Mouse (Mus musculus): ENCODE data around the gene Trib3. TPM values are rescaled to one million over a fixed set of nuclear protein-coding genes. Genes with fewer than 3 reads are reported as not detected.

Trib3 gene
- polyA plus RNA-seq (2012): 31.8 and 47.3 TPM in 2 replicates

DNA sequence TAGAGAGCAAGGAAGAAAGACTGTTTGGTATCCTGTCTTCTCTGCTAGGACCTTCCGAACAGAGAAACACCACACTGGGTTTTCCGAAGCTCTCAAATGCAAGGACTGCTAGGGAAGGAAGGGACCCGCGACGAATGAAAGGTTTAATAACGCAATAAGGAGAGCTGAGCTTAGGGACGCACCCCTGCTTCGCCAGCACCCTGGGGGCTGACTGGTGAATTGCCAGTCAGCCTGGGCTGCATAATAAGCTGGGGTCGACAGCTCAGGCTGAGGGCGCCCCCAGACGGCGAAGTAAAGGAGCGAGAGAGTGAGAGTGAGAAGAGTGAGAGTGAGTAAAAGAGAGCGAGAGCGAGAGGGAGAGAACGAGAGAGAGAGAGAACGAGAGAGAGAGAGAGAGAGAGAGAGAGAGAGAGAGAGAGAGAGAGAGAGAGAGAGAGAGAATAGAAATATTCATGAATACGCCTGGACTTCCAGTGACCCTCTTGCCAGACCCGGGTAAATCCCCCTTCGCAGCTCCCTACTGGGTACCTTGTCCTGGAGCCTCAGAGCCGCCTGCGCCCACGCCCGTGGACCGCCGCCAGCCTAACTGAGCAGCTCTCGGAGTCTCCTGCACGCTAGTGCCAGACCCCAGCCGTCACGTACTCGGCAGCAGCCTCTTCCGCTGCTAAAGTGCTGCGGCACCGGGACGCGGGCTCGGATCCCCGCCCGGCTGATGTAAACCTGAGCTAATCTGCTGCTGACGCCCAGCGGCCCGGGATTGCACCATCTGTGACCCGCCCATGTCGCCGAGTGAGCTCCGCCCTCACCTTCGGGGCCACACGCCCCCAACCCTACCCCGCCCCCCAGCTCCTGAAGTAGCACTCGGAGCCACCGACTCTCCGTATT is at the start of gene Trib3:
Trib3 (minus strand) TSS at position 704 of the 885 bp plus-strand sequence.
- TF ChIP-seq GATA1 (IDR thresholded peaks at IDR 0.05; ENCODE audit: low read length): no peak

DNA sequence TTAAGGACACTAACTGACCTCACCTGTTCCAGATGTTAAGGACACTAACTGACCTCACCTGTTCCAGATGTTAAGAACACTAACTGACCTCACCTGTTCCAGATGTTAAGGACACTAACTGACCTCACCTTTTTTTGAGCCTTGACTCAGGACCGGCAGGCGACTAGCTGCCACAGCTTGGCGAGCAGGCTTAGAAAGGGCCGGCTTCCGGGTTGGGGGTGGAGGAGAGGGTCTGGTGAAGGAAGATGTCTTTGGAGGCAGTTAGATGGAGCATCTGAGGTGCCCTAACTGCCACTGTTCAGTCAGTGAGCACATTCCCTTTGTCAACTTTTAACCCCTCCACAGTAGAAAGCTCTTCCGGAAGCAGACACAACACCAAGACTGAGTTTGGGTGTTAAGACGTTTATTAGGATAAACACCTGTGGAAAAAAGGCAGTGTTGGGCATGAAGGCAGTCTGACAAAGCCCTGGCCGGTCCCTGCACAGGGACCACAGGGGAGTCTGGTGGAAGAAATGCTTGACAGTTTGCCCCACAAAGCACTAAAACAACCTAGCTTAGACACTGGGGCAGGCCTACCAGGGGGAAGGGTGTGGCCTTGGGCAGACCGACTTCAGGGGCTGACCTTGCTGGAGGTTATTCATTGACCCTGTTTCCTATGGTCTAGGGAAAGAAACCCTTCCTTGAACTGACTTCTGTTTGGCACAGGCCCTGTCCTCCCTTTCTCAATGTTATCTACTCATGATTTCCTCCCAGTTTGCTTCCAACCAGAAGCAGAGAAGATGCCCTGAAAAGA is 49.6 kb upstream of the Trib3 start:
- TF ChIP-seq GATA1 (IDR thresholded peaks at IDR 0.05; ENCODE audit: low read length): no peak

DNA sequence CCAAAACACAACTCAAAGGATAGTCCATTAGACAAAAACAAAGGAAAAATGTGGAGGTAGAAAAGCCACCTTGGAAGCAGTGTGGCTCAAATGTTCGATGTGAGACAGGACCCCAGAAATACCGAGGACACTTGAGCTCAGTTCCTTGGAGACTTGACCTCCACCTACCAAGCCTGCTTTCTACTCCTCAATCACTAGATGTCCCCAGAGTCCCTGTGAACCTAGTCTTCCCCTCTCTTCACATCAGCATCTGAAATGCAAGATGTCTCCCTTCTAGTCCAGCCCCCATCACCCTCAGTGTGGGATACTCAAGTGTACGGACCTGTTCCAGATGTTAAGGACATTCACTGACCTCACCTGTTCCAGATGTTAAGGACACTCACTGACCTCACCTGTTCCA is 49.0 kb upstream of the Trib3 start:
- TF ChIP-seq GATA1 (IDR thresholded peaks at IDR 0.05; ENCODE audit: low read length): no peak

DNA sequence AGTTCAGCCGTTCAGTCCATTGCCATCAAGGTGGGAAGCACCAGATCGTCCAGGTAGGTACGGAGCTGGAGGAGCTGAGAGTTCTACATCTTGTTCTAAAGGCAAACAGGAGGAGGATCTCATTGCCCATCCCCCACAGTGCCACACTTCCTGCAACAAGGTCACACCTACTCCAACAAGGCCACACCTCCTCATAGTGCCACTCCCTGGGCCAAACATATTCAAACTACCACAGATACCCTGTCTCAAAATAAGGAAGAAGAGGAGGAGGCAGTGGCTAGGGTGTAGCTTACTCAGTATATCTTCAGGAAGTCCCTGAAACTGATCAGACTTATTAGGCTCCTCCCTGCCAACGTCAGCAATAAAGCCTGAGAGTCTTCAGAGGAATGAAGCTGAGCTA is 40.4 kb upstream of the Trib3 start:
- no peak for TF ChIP-seq GATA1 (IDR thresholded peaks at IDR 0.05; ENCODE audit: low read length)

DNA sequence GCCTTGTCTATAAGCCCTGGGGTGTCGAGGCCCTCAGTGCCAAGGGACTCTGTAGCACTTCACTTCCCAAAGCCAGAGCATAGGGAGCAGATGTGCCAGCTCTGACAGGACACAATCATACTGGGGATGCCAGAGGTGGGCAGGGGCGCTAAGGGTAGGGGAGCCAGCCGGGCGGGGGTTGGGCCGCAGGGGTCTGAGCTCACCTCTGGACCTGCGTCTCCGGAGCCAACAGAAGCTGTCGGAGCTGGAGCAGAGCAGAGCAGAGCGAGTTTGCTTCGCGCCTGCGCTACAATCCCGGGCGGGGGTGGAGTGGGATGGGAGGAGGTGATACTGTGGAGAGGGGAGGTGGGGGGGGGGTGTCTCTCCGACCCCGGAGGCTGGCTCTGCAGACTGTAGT is 32.5 kb upstream of the Trib3 start, which contains the start of gene Nrsn2:
Nrsn2 (minus strand) TSS at position 294 of the 397 bp plus-strand sequence.
- TF ChIP-seq GATA1 (IDR thresholded peaks at IDR 0.05; ENCODE audit: low read length): no peak

DNA sequence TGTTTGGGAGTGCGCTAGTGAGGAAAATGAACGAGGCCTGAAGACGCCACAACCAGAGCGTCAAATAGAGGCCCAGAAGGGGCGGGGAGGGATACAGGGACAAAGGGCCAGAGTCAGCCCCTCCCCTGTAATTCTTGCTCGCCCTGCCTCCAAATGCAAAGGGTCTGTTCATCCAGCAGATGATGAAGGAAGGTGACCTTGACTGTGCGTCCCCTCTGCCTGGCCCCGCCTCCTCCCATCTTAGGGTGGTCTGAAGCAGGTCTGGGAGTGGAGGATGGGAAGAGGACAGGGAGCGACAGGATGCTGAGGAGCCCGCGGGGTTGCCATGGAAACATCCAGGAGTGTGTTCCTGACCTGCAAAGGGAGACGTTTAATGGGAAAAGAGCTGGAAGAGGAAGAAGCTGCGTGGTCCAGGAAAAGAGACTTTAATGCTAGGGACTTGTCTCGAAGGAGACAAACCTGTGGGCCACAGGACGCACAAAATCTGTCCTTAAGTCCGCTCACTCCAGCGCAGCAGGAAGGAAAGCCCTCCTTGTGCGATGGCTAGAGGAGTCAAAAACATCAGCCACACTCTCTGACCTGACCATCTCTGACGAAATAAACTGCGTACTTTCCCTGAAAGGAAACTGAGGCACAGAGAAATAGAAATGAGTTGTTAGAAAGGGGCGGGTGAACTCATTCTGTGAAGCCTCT is 32.0 kb upstream of the Trib3 start:
- TF ChIP-seq GATA1 (IDR thresholded peaks at IDR 0.05; ENCODE audit: low read length): no peak

DNA sequence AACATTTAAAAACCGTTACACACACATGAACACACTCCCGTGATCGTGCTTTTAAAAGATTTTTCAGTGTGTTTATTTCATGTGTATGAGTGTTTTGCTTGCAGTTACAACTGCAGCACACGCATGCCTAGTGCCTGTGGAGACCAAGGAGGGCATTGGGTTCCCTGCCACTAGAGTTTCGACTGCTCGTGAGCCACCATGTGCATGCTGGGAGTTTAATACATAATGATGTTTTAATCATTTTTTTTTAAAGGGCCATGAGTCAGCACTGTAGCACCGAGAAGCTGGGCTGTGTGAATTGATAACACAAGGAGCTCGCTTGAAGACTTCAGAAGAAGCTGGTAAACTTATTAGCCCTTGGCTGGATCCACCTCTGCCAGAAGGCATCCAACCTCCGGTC is 29.7 kb upstream of the Trib3 start:
- TF ChIP-seq GATA1 (IDR thresholded peaks at IDR 0.05; ENCODE audit: low read length): no peak

DNA sequence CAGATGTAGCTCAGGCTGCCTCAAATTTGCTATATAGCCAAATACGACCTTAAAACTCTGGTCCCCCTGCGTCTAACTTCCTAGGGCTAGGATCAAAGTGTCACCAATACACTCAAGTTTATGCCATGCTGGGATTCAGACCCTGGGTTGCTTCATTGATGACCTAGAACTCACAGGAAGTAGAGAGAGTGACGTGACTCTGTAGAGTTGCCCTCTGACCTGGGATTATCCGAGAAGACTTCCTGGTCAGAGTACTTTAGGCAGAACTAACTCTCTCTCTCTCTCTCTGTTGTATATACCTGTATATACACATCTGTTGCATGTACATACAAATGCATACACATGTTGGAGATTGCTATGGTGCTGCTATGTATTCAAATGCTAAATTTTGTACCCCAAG is 28.8 kb upstream of the Trib3 start:
- TF ChIP-seq GATA1 (IDR thresholded peaks at IDR 0.05; ENCODE audit: low read length): no peak

DNA sequence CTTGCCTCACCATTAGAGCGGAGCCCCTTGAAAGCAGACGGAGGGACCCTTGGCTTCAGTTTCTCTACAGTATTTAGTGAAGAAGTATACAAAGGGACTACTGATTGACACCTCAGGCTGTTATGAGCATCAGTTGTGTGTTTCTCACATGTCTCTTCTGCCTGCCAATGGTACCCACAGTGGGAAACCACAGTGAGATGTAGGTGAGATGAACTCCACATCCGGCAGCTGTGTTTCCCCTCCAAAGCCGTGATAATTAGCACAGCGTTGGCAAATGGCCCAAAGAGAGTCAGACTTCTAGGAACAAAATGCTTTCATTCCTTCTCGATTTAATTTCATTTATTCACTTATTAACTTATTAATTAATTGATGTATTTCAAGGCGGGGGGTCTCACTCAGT is 28.3 kb upstream of the Trib3 start:
- TF ChIP-seq GATA1 (IDR thresholded peaks at IDR 0.05; ENCODE audit: low read length): no peak

DNA sequence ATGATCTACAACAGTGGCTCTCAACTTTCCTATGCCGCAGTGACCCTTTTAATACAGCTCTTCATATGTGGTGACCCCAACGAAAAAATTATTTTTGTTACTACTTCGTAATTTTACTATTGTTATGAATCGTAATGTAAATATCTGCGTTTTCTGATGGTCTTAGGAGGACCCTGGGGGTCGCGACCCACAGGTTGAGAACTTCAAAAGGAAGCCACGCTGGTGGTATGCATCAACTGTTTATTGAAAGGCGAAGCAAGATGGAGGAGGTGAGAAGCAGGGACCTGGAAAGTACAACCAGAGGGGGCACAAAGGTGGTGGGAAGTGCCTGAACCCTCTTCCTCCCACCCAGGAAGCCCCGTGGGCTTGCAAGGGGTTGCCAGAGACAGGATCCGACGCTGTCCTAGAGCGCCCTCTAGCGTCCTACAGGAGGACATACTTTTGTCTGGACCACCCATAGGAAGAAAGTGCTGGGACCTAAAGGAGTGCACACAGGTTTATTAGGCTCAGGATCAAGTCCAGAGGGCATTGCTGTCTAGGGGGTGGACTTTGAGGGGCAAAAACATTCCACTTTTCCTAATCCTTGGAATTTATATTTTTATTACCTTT is 24.8 kb upstream of the Trib3 start:
- no peak for TF ChIP-seq GATA1 (IDR thresholded peaks at IDR 0.05; ENCODE audit: low read length)

DNA sequence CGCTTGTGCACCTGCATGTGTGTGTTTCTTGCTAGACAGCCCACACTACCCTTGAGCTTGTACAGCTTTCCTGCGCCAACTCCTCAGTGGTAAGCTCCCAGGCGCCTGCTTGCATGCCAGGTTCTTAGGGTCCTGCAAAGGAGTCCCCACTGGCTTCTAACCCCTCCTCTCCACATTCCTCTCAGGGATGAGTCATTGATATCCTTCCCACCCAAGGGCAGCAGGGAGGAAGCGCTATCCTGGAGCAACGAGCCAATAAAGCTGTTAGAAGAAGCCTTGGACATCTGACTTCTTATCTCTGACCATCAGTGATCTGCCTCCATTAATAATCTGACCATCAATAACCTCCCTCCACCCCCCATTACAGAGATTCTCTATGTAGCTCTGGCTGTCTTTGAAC is 24.1 kb upstream of the Trib3 start:
- no peak for TF ChIP-seq GATA1 (IDR thresholded peaks at IDR 0.05; ENCODE audit: low read length)

DNA sequence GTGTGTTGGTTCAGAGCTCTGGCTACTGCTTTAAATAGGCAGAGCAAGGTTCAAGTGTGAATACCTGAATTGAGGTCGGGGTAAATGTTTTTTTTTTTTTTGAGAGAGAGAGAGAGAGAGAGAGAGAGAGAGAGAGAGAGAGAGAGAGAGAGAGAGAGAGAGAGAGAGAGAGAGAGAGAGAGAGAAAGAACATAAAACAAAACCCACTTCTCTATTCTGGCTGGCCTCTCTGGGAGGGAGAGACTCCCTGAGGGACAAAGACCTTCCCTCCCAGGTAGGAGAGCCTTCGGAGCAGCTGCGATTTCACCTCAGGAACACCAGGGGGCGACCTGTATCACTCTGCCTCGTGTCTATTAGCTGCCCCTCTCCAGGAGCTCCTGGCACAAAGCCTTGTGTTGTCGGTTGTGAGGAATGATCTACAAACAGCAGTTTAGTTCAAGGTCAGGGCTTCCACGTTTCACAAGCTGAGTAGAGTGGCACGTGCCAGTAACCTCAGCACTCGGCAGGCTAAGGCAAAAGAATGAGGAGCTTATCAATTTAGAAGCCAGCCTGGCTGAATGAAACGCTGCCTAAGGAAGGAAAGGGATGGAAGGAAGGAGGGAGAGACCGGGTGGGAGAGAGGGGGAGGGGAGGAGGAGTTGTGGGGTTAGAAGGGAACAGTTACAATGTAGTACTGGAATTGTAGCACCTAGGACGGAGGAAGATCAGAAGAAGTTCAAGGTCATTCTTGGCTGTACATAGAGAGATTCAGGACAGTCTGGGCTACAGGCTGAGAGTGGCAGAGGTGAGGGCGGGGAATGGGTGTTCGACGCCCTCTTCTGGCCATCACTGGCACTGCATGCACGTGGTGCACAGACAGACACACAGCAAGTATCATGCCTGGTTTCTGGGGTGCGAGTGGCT is 19.7 kb upstream of the Trib3 start:
- TF ChIP-seq GATA1 (IDR thresholded peaks at IDR 0.05; ENCODE audit: low read length): no peak

DNA sequence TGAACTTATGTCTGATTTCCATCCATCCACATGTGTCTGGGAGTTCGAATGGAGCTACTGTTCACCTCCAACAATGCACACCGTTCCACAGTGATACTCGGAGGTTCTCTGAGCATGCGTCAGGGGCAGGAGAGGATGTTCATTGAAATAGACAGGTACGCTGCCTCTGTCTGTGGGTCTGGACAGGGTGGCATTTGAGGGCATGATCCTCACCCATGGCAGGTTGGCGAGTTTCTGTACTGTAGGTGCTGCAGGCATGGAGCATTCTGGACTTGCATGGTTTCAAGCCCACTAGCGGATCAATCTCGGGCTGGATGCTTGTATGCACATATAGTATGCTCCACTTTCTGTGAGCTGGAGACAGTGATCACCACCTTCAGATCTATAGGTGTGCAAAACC is 17.4 kb upstream of the Trib3 start:
- no peak for TF ChIP-seq GATA1 (IDR thresholded peaks at IDR 0.05; ENCODE audit: low read length)

DNA sequence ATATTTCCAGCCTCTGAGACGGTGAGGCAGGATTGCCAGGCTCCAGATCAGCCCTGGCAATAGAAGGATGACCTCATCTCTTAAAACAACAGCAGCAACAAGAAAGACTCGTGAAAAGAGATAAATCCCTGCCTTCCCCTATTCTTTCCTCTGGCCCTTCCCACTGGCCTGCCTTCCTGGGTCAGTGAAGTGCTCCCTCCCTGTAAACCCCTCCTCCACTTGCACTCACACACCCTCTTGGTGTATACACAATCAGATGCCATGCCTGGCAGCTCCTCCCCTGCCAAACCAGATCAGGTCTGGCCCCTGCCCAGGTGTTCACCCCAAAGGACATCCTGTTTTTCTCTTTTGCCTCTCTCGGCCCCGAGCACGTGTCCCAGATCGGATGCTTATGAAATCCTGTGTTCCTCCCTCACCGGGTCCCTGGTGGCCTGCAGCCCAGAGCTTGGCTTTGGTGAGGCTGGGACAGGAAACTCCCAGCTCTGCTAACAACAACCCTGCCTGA is 16.5 kb upstream of the Trib3 start:
- TF ChIP-seq GATA1 (IDR thresholded peaks at IDR 0.05; ENCODE audit: low read length): no peak
